ENCODE assay signal across 19 mouse cellular contexts in the genomic region with DNA sequence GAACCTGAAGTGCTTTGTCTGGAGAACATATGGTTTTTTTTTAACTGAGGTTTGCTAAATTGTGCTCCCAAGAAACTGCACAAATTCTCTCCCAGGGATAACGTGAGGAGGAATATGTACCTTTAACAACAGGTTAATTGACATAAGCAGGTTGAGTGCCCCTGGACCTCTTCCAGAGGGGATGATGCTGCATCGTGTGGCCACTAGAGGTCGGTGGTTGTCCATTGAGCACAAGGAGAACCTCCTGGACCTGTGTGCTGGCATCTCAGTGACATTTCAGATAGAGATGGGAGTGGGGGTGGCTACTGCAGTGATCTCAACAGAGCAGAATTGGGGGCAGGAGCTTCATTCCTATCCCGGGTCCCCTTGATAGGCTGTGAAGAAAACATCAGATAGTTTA. TPM values are rescaled to one million over a fixed set of nuclear protein-coding genes. Genes with fewer than 3 reads are reported as not detected.
A peak's percentile ranks its signal among the peaks of the same experiment; 100 is the strongest.
DNase-seq lines count a peak whose midpoint lies in the region; TF ChIP-seq lines count a peak whose summit lies in the region.
"Not testable (repeated sequence)": the region's sequence is repeated elsewhere in the genome, so short reads cannot be mapped to it uniquely, and the experiment has no call there.
"Had no signal": no experiment of that assay in that cellular context is flagged by ENCODE, and none has a peak within 500 bp of the region (broad histone marks: within the 10 kb centered on the region; RNA-seq: fewer than 3 reads in every experiment).

No protein-coding gene starts in this region.

- not testable (repeated sequence) for H3K79me2 ChIP-seq in liver, adult 2 months (ENCODE audit: control insufficient read depth, insufficient read depth, low read length)

- DNase-seq in adrenal gland, adult (ENCODE audit: inconsistent age in 2 of 2, low spot score in 1 of 2): peak; percentile 22 to 69
- DNase-seq in cerebellum, adult 11 months: peak; percentile 44
- DNase-seq in cerebellum, postnatal 25 days: peak; percentile 50 to 74
- DNase-seq in induced T-regulatory cell, adult 2 months (ENCODE audit: low read depth): peak; percentile 13
- peak; percentile 52 for DNase-seq in kidney, postnatal 14 days
- peak; percentile 60 for DNase-seq in liver, adult 2 months (ENCODE audit: extremely low read depth, low read depth, low spot score)
- DNase-seq in lung, postnatal 36 days: peak; percentile 56

- H3K9ac ChIP-seq in liver, adult 2 months (ENCODE audit: low read depth, low read length): not testable (repeated sequence)

- not testable (repeated sequence) for TF ChIP-seq POLR2A in liver, adult 2 months (IDR thresholded peaks at IDR 0.05; ENCODE audit: extremely low read depth, insufficient read depth, low read length)

- not testable (repeated sequence) for H3K27ac ChIP-seq in liver, adult 2 months (replicated peaks; ENCODE audit: insufficient read depth, low read depth, low read length)

- not testable (repeated sequence) for H3K27me3 ChIP-seq in liver, adult 2 months (ENCODE audit: control insufficient read depth, insufficient read depth, low read length)

- not testable (repeated sequence) for H3K36me3 ChIP-seq in liver, adult 2 months (ENCODE audit: control insufficient read depth, insufficient read depth, low read length)

- H3K4me3 ChIP-seq in liver, adult 2 months (ENCODE audit: insufficient read depth, low read depth, low read length): not testable (repeated sequence)

- H3K4me1 ChIP-seq in liver, adult 2 months (ENCODE audit: control insufficient read depth, insufficient read depth, low read length): not testable (repeated sequence)

- WGBS in liver, adult 2 months: 27% methylated on average over 4 of the region's 4 CpGs

- peak; percentile 68 for TF ChIP-seq CTCF in liver, adult 2 months (IDR thresholded peaks at IDR 0.05; ENCODE audit: low read depth, low read length)

RNA-seq across cellular contexts. Expression of a gene that starts 2.2 kb away (rescaled TPM):
- total RNA-seq in liver, adult 2 months (2014; rRNA removed): not detected in 2 replicates
- not detected in 2 replicates for polyA plus RNA-seq in liver, adult 2 months (2012; rRNA removed)
- total RNA-seq: adrenal gland, postnatal 4 days; forebrain, postnatal 0 days; gastrocnemius, postnatal 14 days; heart, postnatal 10 days; layer of hippocampus, postnatal 10 days; left cerebral cortex, postnatal 25 days had no signal
- polyA plus RNA-seq: embryonic facial prominence, embryonic 11.5 days; forebrain, postnatal 0 days; hindbrain, embryonic 13.5 days; kidney, embryonic 14.5 days; liver, embryonic 12.5 days; midbrain, embryonic 14.5 days; stomach, embryonic 15.5 days had no signal

RNA-seq across cellular contexts. Expression of a gene that starts 12.4 kb away (rescaled TPM):
- total RNA-seq in liver, adult 2 months (2014; rRNA removed): 0.28 TPM in 1 of 2 replicates, not detected in the other
- not detected in 2 replicates for polyA plus RNA-seq in liver, adult 2 months (2012; rRNA removed)
- total RNA-seq: forebrain, postnatal 0 days had no signal
- polyA plus RNA-seq: embryonic facial prominence, embryonic 11.5 days; forebrain, postnatal 0 days; hindbrain, embryonic 13.5 days; kidney, embryonic 14.5 days; liver, embryonic 12.5 days; midbrain, embryonic 14.5 days; stomach, embryonic 15.5 days had no signal

RNA-seq across cellular contexts. Expression of a gene that starts 12.4 kb away (rescaled TPM):
- total RNA-seq in liver, adult 2 months (2014; rRNA removed): not detected in 2 replicates
- polyA plus RNA-seq in liver, adult 2 months (2012; rRNA removed): not detected in 2 replicates
- total RNA-seq: adrenal gland, postnatal 4 days; forebrain, postnatal 0 days; gastrocnemius, postnatal 14 days; heart, postnatal 10 days; layer of hippocampus, postnatal 10 days; left cerebral cortex, postnatal 25 days had no signal
- polyA plus RNA-seq: embryonic facial prominence, embryonic 11.5 days; forebrain, postnatal 0 days; hindbrain, embryonic 13.5 days; kidney, embryonic 14.5 days; liver, embryonic 12.5 days; midbrain, embryonic 14.5 days; stomach, embryonic 15.5 days had no signal

RNA-seq across cellular contexts. Expression of a gene that starts 48.6 kb away (rescaled TPM):
- 28.4 and 29.4 TPM in 2 replicates for total RNA-seq in liver, adult 2 months (2014; rRNA removed)
- polyA plus RNA-seq in liver, adult 2 months (2012; rRNA removed): 12.5 and 14.0 TPM in 2 replicates

RNA-seq across cellular contexts. Expression of a gene that starts 58.3 kb away (rescaled TPM):
- 27.8 and 32.5 TPM in 2 replicates for total RNA-seq in liver, adult 2 months (2014; rRNA removed)
- 19.3 and 25.2 TPM in 2 replicates for polyA plus RNA-seq in liver, adult 2 months (2012; rRNA removed)
